Mouse (Mus musculus) gastrocnemius, postnatal 10 days (tissue): ENCODE results near the gene Trpc7. TPM values are rescaled to one million over a fixed set of nuclear protein-coding genes. Genes with fewer than 3 reads are reported as not detected.
A peak's percentile ranks its signal among the peaks of the same experiment; 100 is the strongest.

ENCODE experiments used
- DNase-seq: peaks from one replicate; pipeline ENCODE4 v3.0.0; 2021; ENCODE audit warnings: mixed read lengths
- long read RNA-seq, 2 experiments: library from polyadenylated mRNA; stranded (forward); transcript quantifications; one replicate each; pipeline ENCODE4 v2.0.0; 2021
- total RNA-seq, 2 experiments: library from RNA; stranded (reverse); gene quantifications; 2 replicates each; pipeline ENCODE4 v1.2.3; 2021

Trpc7 gene
- not detected for total RNA-seq
- long read RNA-seq, experiment 1, result 0 reads
- long read RNA-seq, experiment 2, result 0 reads

DNA sequence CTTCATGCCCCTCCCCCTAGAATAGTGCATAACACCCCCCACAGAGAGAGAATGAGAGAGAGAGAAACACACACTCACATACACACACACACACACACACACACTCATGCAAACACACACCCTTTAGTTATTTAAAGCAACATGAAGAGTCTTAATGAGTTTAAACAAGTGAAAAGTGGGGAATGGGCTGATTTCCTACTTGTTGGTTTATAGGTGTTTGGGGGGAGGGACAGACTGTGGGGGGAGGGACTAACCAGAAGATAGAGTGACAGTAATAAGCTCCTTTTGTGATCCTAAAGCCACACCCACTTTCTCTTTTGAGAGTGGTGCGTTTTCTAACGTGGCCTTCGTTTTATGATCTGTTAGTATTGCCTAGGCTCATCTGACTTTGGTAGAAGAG is at the start of gene Trpc7:
TSS of gene Trpc7 (minus strand) at position 101 of the 400 bp plus-strand sequence.
- DNase-seq, result no peak

DNA sequence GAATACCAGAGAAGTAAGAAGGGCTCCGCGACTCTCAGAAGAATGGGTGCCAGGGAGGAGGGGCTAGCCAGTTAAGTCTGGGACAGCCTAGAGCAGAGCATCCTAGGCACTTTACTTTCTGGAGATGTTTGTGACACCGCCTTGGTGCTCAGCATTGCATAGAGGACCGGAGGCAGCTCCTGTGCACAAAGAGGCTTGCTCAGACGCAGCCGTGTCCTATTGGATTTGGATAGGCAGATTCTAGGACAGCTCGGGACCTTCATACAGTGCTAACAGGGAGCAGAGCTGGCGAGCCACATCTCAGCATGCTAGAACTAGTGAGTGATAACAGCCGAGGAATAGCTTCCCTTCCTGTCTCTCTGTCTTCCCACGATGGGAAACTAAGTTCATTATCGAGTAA is 43.5 kb upstream of the Trpc7 start:
- no peak for DNase-seq

DNA sequence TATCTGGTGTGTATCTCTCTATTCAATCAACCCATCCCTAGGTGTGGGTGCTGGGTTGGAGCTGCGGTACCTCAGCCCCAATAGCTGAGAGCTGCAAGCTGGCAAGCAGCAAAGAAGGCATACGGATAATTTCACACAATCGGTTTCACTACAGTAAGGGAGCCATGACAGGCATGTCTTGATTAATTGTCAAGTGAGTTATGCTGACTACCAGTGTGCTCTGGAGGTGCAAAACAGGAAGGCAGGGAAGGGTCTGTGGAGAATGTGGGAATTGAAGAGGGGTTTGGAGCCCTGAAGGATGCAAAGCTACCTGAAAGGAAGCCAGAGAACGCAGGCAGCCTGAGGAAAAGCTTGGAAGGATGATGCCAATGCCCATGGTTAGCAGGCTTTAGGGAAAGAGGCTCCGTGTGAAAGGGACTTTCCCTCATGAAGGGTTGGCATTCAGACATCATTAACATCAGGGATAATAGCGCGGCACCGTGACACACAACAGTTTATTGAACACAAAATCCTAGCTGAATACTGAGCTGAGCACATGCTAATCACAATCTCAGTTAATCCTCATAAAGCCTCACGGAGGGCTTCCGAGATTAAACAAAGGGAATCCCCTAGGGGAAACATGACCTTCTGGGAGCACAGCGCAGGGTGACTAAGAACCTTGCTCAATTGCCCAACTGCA is 38.2 kb upstream of the Trpc7 start:
- no peak for DNase-seq

DNA sequence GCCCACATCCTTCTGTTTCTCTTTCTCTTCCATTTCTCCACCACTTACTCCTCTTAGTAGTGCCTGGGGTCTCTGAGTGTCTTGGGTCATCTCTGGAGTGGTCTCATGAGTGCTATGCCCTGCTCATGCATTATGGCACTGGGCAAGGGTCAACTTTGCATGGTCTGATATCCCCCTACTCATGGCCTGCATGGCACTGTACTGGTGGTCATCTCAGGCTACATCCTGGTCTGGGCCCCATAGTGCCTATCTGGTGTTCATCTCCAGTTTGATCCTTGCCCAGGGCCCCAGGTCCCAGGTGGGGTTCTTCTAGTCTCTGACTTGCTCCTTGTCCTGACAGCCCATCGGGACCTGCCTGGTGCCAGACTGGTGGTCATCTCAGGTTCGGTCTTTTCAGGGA is 34.6 kb upstream of the Trpc7 start:
- DNase-seq, result no peak

DNA sequence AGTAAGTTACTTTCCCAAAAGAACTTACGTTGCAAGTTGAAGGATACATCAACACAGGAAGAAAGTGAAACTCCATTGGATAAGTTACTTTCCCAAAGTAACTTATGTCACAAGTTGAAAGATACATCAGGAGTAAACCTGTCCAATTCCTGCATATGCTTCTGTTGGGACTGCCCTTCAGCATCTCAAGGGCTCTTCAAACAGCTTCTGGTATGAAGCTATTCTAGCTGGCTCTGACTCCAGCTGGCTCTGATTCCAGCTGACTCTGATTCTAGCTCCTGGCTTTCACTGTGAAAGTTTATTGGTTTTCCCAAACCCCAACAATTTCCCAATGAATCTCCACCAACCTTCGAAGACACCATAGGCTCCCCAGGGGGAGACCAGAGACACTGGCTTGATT is 27.2 kb upstream of the Trpc7 start:
- no peak for DNase-seq

DNA sequence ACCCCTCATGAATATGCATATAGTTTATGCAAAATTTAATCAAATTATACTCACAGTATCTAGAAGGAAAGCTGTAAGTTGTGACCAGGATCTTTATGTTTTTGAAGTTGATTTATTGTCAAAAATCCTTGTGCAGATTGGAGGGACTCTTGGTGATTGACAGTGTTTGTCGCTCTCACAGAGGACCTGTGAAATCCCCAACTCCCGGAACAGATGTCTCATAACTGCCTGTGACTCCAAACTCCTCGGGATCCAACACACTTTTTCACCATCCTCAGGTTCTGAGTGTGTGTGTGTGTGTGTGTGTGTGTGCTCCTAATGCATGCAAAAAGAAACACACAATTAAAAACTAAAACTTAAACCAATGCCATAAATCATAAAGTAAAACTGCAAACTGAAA is 25.5 kb upstream of the Trpc7 start:
- no peak for DNase-seq

DNA sequence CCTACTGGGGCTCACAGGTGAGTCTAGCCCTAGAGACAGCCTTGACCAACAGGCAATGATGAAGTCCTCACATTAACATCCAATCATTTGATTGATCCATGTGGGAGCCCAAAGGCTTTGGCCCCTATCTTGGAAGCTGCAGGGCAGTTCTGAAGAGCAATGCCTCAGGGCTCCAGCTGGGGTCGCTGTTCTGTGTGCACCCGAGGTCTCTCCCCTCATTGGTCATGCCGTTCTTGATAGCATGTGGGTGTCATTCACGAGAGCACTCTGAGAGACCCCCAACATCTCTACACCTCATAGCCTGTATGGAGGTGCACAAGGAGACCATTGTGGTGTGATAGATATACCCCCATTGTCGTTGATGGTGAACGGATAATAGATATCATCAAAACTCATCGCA is 18.9 kb upstream of the Trpc7 start:
- DNase-seq, result no peak

DNA sequence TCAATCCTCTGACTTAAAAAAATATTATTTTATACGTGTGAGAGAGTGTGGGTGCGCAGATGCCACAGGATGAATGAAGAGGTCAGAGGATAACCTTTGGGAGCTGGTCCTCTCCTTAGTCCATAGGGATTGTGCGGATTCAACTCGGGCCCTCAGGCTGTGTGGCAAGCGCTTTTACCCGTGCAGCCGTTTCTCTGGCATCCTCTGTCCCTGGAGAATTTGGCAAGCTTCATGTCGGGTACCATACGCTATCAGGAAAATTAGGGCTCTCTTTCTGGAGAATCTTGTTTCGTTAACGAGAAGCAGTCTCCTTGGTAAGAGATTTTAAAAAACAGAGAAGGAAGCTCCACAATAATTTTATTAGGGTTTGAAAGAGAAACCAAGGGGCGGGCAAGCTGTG is 15.3 kb upstream of the Trpc7 start:
- no peak for DNase-seq

DNA sequence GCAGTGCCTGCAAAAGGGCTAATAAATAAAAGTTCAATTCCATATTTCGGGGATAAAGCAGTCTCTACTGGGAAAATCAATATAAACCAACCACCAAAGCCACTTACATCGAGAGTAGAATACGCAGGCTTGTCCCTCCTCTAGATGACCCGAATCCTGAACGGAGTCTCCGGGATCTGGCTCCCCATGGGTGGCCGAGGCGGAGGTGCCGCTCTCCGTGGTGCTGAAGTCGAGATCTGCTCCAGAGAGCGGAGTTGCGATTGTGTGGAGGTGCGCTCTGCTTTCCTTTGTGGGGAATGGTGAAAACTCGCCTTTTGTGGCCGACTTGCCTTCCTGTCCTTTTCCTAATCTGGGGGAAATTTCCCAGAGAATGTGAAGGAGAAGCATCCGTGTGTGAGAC is 407 bp downstream of the Trpc7 start:
- peak; percentile 84 for DNase-seq

DNA sequence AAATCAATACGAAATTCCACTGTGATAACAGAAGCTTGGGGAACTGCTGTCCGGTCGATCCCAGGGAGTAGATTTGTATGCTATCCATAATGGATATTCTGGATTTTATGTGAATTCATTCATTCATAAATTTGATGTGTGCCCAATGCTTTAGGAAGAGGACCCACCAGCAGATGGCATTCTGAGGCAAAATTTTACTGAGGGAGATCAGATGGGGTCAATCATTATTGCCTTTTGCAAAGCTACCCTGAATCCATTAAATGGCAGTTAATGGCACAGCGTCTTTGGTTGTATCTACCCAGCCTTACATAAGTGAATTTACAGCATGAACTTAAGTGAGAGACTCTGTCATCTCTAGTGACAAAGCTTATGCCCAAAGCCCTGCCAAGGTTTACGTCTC is 1.2 kb downstream of the Trpc7 start:
- DNase-seq, result no peak

DNA sequence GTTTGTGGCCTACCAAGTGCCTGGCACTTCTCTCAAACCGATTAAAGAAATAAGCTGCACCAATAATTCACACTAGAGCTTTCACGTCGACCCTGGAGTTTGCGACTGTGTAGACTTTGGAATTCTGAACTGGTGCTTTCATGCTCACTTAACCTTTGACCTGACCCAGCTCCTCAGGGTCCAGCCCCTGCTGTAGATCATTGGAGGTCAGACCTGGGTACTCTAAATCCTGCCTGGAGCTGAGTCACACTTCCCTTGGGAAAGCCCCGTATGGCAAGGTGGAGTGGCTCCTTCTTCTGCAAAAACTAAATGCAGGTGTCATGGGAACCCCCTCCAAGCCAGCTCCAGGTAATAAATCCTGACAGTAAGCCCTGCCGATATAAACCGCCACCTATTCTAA is 5.9 kb downstream of the Trpc7 start:
- DNase-seq, result no peak

DNA sequence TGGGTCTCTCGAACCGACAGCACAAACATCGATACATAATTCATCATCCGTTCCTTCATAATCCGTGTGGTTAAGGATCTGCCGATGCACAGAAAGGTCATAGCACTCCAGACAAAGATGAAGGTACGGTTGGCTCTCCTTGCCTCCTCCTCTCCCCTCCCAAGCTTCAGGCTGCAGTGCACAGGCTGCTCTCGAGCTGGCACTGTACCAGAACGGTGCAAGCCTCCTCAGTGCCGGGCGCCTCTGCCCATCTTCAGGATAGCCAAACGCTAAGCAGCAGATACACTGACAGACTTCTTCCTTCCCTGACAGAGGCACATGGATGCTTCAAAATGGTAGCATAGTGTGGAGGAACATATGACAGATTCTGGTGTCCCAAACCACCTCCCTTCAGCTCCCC is 12.9 kb downstream of the Trpc7 start:
- DNase-seq, result no peak

DNA sequence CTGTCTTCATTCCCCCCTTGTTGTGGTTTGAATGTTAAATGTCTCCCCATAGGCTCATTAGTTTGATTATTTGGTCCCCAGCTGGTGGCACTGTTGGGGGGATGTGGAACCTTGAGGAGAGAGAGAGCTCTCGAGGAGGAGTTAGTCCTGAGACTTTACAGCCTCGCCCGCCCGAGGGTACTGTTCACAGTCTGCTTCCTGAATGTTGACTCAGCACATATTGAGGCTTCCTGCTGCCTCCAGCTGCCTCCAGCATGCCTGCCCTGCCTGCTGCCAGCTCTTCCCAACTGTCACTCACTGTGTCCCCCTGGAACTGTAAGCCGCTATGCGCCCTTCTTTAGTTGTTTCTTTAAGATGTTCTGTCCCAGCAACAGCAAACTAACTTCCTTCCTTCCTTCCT is 31.2 kb downstream of the Trpc7 start:
- DNase-seq, result no peak

DNA sequence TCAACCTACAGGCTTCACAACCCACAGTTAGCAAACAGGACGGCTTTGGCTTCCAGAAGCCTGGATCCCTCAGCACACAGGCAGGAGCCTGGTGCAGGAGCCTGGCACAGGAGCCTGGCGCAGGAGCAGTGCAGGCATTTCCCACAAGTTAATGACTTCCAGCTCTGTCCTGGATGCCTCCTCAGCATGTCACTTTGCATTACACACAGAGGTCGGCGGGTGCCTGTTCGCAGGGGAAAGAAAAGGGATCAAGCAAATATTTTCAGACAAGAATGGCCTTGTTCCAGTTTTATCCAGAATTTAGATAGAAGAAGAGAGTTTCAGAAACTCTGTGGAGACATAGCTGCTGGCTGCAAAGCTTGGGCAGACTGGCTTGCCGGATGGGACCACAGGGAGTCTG is 33.8 kb downstream of the Trpc7 start:
- DNase-seq, result no peak

DNA sequence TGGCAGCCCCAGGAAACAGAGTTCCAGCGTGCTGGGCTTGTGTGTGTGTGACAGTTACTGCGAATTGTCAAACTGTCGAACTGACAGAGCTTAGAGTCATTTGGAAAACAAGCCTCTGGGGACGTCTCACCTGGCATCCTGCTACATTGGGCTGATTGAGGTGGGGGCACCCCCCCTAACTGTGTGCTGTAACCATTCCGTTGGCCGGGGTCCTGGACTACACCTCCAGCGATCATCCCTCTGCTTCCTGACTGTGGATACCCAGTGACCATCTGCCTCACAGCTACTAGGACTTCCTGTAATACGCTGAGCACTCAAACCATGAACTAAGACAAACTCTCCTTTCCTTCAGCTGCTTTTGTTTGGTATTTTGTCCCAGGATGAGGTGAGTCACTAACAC is 41.3 kb downstream of the Trpc7 start:
- DNase-seq, result no peak

DNA sequence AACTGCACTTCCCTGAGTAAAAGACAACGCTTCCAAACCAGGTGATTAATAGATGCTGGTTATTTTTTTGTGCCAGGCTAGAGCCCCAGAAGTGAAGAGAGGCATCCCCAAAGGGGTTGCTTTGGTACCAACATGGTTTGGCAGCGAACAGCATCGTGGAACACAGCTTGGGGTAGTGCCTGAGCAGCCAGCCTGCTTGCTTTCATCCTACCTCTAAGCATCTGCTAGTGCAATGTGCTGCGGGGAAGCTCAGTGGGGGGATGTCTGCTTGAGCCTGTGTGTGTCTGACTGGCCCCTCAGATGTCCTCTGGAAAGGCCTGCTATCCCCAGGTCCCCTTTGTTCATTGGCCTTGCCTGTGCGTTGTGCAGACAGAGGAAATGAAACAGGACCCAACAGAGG is 42.4 kb downstream of the Trpc7 start:
- DNase-seq, result no peak

DNA sequence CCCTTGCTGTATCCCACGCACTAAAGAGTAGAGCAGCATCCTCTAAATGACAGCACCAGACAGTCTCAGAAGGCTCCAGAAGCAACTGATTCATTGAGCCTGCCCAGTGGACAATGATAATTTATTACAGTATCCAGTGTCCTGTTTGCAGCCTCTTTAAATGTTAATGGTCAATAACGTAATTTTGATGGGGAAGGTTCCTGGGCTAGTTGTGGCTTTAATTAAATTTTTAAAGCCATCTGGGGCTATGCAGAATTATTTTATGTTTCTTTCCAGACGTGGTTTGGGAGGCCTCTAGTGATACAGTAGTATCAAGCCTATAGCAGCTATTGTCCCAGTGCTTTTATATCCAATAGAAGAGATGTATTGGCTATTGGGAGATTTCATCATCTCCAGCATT is 49.9 kb downstream of the Trpc7 start:
- DNase-seq, result no peak

DNA sequence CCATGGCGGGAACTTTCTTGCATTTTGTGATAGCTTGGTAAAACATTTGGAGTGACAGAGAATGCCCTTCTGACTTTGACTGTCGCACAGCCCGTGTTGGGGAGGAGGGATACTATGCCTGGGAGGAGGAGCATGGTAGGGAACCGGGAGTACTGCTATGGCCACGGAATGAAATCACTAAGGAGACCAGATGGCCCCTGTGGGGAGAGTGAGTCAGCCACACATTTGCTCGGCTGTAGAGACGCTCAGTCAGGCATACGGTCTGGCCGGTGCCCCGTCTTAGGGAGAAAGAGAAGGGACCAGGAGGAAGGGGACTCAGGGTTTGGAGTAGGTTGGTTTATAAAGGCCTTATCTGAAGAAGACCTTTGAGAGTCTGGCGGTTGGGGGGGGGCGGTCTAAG is 80.3 kb downstream of the Trpc7 start:
- no peak for DNase-seq

DNA sequence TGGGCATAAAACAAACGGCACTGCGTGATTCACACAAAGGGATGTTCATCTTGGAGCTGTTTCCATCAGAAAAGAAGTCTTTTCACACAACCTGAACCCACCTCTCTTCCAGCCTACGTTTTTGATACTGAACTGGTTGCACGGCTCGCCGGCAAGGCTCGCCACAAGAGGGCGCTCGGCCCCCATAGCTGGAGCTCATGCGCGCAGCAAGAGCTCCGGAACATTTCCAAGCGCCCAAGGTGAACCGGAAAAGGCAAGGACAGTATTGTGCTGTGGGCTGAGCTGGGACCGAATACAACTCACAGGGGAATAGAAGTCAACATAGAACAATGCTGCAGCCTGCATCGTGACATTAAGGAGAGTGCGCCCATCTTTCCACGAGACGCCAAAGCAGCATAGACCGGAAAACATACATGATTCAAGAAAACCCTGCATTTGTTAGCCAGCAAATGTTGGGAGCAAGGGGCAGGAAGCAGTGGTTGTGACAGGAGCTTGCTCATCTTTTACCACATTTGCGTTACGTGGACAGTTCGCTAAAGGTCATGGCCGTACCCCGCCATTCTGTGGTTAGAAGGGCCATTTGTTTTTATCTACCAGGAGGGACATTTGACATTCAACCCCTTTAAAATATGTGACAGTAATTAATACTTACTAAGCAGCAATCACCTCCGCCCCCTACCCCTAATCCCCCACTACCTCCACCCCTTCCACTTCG is 88.9 kb downstream of the Trpc7 start:
- peak; percentile 95 for DNase-seq

DNA sequence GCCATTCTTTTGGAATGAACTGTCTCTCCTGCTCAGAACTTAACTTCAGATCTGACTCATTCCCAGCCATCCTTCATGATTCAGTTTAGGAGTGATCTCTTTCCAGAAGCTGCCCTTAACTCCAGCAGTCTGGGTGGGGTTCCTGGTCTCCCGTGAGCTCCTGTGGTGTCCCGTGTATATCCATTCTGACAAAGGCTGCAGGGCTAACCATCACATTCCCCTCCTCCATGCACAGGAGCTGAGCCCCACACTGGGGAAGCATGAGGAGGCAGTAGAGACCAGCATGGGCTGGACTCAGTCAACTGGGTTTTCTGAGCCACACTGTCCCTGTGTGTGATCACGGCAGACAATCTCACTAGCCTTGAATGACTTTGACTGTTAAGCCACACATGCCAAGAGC is 90.7 kb downstream of the Trpc7 start:
- no peak for DNase-seq

DNA sequence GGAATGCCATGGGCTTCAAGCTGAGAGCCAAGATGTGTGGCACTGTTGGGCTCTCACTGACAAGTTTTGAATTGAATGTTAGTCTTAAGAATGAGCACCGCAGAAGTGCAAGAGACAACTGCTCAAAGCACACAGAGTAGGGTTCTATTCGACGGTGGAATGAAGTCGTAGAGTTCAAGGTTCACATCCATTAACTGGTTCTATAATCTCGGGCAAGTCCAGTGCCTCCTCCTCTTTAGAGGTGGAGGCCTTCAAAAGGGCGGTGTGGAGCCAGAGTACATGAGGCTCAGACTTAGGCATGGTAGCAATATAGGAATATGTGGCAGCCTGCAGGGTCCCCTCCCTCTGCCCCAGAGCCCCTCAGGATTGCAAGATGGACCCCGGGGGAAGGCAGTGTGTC is 98.3 kb downstream of the Trpc7 start:
- DNase-seq, result no peak

DNA sequence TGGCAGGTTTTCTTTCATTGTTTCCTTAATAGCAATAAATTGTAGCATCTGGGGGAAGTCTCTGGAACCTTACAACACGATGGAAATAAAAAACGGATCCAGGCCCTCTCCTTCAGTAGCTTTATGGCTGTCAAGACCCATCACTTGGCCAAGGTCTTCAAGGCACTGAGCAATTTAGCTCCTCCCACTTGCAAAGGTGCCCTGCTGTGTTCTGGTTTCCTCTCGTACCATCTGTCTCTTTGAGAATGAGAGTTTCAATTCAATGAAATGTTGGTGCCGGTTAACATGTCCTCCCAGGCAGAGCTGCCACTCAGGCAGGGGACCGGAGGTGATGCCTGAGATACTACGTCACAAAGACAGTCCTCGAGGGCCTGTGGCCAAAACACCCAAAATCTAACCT is 100.3 kb downstream of the Trpc7 start:
- DNase-seq, result no peak

DNA sequence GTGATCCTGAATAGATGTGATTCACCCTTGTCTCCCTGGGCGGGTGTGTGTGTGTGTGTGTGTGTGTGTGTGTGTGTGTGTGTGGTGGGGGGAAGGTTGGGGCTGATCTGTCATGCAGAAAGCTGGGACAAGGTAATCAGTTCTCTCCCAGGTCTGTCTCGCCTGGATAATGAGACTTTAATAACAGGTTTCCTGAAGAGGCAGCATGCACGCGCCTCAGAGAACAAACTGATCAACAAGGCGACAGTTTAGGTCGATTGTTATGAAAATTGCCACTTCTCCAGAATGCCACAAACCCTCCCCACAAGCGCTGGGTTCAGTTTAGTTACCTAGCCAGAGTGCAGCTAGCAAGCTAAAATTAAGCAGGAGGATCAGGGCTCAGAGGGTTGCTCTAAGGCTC is 101.4 kb downstream of the Trpc7 start:
- no peak for DNase-seq

DNA sequence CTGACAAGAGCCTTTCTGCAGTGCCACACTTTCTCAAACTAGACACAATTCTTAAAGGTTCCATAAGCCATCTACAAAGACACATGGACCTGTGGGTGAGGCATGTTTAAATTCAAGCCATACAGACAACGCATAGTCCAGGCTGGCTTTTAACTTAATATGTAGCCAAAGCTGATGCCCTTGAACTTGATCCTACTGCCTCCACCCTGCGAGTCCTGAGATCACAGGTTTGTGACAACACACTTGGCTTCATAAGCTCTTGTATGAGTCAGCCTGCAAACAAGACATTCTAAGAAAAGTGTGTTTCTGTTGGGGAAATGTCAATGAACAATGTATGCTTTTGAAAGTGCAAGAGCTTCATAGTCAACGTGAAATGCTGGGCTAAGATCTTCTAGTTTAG is 102.9 kb downstream of the Trpc7 start:
- no peak for DNase-seq
